Mouse (Mus musculus) gastrocnemius, postnatal 10 days (tissue): ENCODE results near the gene Lmcd1. TPM values are rescaled to one million over a fixed set of nuclear protein-coding genes. Genes with fewer than 3 reads are reported as not detected.
A peak's percentile ranks its signal among the peaks of the same experiment; 100 is the strongest.

Experiments
- DNase-seq: peaks from one replicate; pipeline ENCODE4 v3.0.0; 2021; ENCODE audit warnings: mixed read lengths
- total RNA-seq, 2 experiments: library from RNA; stranded (reverse); gene quantifications; 2 replicates each; pipeline ENCODE4 v1.2.3; 2021

Gene Lmcd1
- total RNA-seq, 2 experiments from 2014 or later: 76.1 to 89.7 TPM

DNA sequence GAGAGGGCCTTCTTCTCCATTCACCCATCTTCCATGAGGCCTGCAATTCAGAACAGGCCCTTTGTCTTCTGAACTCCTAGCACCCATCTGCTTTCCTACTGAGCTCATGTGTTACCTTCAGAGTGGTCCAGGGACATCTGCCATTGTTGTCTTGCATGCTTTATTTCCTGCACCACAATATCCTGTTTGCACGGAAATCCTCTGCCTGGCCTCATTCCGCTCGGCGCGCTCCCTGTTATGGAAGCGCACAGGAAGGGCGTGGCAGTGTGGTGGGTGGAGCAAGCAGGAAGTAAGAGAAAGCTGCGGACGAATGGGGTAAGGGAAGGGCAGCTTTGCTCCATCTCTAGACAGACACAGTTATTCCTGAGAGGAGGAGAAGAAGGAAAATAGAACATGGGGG lies 14.1 kb downstream of the Lmcd1 start:
- DNase-seq: no peak

DNA sequence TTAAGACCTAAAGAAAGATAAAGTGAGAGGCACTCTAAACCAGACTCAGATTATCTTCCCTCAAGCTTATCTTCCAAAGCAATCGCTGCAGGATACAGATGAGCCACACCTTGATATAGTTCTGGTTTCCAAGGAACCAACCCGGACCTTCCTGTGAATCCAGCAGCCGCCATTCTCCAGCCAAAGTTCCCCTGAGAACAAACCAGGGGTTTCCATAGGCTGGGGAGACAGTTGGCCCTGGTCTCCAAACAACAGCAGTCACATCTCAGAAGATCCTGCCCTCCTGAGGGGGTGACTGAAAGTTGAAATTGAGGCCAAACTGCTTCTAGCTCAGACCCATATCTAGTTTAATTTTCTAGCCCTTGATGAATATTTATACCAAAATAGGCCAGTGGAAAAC lies 14.7 kb downstream of the Lmcd1 start:
- no peak for DNase-seq

DNA sequence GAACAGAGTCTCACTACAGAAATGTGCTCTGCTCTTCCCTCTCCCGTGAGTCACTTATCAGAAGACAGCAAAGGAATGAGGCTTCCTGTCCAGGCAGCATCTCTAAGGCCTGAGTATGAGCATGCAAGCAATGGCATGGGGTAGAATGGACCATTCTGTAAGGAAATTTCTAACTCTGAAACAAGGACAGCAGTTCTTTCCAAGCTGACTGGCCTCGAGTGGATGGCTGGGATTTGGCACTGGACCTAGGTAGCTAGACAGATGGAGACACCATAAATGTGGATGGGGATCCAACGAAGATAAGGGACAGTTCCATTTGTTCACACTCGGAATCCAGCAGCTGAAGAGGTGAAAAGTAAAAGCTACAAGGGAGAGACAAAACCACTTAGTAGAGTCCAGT lies 17.6 kb downstream of the Lmcd1 start:
- DNase-seq: no peak

DNA sequence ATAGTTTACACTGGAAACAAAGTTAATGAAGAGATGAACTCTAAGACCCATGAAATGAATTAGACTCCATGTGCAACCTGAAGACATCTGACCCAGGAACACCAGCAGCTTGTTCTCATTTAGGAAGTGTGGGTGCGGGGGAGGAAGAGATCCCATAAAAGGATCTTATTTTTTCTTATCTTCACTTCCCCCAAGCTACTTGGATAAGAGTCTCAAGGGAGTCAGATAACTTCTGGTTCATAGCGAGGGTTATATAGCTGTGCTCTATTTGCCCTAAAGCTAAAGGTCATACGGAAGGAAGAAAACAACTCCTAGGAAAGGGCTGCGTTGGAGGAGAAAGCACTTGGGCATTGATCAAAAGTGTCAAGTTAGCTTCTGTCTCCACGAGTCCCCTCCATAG lies 19.8 kb downstream of the Lmcd1 start:
- DNase-seq: no peak

DNA sequence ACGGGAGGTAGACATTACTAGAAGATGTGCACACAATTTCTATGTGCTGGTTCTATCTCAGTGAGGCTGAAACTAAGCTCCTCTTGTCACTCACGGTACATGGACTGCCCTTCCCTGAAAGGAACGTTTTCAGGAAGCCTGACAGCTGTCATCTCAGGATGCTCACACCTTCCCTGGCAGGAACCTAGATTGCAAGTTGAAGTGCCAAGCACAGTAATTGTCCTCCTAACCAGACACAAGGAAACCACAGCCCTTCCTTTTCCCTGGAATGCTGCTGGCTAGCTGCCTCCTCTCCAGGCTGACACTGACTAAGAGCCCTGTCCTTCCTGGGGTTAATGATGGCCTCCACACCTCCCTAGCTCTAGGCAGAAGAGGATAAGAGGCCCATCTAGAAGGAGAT lies 21.7 kb downstream of the Lmcd1 start:
- DNase-seq: no peak

DNA sequence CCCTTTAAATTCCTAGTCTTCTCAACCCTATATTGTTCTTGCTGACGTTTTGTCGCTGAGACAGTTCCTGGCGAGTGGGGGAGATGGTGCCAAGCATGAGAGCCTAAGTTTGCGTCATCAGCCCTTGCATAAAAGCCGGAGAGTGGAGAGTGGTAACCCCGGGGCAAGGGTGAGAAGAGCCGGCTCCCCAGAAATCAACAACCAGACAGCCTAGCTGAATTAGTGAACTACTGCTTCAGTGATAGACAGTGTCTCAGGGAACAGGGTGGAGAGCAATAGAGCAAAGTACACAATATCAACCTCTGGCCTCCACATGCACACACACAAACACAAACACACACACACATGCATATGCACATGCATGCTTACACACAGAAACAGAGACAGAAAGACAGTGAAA lies 26.6 kb downstream of the Lmcd1 start:
- no peak for DNase-seq

DNA sequence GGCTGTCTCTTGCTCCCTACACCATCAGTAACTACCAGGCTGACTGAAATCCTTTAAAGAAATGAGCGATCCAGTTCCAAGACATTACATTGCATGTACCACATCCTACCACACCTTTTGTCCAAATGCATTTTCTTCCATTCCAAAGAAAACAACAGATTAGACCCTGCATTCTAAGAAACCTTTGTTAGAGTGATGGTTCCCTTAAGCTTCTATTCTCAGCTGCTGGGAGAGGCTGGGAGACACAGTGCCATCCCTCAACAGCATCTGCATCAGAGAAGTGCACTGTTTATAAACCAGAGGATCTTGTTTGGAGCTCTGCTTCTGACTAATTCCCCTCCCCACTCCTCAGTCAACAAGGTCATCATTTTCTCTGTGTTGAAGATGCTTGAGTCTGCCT lies 27.1 kb downstream of the Lmcd1 start:
- no peak for DNase-seq

DNA sequence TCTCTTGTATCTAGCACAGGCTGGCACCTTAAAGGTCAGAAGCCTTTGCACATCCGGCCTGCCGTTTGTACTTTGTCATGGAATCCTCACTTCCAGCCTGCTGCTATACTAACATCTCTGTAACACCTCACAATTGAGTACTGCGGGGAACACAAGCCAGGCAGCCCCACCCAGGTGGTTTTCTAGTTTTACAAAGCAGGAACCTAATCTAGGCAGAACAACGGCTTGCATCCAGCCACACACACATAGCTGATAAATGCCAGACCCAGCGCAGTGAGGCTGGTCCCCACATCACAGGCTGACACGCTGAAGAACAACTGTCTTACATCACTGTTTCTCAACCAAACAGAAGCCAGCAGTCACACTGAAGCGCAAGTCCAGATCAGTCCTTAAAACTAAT lies 28.7 kb downstream of the Lmcd1 start:
- DNase-seq: no peak

DNA sequence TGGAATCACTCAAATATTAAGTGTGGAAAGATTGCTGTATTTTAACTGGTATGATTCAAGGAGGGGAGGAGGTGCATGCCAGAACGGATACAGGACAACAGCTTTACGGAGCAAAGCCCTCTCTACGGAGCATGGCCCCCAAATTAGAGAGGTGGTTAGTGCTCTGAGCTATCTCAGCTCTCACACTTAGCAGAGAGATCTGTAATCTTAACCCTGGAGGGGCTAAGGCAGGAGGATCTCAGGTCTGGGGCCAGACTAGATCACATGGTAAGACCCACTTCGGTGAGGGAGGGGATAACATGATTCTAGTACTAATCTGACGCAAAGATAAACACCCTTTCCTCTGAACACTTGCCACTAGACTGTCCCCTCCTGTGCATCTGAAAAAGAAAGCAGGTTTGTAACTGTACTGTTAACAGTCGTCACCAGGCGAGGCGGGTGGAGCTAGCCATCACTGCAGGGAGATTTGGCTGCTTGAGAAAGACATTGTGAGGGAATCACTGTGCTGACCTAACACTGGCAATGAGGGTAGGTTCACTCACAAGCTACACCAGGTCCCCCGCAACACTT lies 29.3 kb downstream of the Lmcd1 start:
- DNase-seq: no peak

DNA sequence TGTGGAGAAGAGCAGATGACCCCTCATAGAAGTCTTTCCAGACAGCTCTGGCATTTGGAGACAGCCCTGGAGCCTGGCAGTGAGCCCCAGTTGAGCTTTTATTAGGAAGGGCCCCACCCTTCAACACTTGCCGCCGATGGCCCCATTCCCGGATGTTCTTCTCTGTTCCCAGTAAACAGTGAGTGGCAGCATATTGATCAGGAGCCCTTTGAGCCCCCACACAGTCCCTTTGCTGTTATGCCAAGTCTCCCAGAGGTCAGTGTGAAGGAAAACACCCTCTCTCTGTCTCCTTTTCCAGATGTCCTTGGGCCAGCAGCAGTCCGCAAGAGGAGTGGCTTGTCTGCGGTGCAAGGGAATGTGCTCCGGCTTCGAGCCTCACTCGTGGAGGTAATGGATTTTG lies 31.2 kb downstream of the Lmcd1 start:
- DNase-seq: peak; percentile 51

DNA sequence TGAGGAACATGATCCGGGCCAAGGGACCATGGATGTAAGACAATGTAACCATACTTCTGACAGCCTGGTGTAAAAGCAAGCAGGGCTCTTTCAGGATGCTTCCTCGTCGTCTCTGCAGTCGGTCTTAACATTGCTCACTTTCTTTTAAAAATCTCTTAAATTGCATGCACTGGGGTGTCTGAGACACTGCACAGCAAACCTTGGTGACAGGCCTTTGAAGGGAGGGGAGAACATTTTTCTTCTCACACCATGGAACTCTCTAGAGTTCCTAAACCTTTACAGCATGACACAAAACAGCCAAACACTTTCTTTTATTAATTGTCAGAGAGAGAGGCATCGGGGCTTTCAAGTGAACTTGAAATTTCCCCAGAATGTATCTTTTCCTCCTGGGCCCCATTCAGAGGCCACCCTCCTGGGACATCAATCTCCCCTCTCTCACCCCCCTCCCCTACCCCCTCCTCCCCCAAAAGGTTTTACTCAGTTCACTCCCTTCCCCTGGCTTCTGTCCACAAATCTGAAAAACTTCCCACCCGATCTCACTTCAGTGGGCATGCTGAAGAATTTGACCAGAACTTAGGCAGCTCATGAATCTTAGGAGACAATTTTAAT lies 35.9 kb downstream of the Lmcd1 start:
- DNase-seq: no peak

DNA sequence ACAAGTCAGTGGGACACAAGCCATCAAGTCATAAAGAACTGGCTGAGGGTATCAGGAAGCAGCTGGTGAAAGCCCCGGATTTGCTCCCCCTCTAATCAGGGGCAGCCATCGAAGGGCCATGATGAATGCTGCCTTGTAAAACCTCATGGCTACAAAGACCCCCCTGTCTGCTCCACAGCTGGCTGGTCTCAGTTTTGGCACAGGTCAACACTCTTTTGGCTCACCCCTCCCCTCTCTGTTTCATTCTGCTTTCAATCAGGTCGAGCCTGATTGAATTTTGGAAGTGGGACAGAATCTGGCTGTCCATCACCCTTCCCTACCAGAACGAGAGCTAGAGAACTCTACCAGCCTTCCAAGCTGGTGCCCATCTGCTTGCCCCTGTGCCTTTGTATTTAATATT lies 37.8 kb downstream of the Lmcd1 start:
- DNase-seq: no peak

DNA sequence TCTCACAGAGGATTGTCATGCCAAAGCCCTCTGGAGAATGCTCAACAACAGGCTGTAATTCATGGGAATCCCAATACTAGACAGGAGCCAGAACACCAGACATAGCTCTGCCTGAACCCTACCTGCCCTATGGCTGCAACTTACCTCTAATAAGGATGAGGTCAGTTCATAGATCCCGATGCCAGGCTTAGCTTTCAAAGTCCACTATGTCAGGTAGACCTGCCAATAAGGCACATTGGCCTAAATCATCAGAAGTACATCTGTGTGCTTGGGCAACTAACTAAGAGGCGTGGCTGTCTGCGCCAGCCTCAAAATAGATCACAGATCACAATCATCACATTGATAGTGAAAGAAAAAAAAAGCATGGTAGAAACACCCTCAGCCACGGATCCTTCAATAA lies 45.9 kb downstream of the Lmcd1 start:
- no peak for DNase-seq

DNA sequence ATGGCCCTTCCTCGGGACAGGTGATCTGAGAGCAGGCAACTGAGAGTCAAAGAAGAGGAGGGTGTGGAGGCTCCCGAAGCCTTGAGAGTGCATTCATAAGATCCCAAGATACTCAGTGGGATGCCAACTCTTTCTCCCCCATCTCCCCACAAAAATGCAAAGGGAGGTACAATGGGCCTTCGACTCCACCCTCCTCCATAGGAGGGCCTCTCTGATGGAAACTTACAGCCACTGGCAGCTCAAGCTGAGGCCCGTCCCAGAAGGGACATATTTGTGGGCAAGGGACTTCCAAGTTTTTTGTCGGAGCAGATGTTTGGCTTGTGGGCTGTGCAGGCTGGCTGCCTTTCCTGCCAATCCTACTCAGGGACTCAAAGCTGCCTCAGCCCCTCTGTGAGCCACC lies 47.1 kb downstream of the Lmcd1 start:
- DNase-seq: no peak

DNA sequence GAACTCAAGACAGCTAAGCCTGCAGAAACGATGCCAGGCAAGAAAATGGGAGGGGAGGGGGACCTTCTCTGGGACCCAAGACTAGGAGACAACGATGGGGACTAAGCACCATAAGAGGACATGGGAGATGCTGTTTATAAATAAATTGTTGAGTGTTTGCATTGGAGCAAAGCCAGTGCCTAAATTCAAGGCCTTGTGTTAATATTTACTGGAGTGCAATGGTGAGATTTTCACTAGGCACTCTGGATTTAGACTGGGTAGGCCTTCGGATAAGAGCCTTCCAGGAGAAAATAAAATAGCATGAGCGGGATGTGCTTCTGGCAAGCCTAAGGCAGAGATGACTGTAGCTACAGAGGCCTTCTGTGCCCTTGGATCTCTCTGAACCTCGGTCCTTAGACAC lies 49.4 kb downstream of the Lmcd1 start:
- DNase-seq: no peak

DNA sequence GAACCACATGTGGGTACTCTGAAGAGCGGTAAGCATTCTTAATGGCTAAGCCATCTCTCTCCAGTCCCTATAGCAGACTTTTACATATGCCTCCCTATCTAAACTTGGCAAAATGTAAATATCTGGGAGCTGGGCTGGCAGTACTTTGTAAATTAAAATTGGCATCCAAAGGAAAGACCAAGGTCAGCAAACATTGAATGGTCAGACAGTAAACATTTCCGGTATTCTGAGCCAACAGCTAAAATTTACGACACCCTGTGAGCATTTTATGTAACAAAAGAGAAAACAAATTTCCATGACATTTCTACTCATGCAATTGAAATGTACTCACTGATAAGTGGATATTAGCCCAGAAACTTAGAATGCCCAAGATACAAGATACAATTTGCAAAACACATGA lies 51.7 kb downstream of the Lmcd1 start:
- no peak for DNase-seq

DNA sequence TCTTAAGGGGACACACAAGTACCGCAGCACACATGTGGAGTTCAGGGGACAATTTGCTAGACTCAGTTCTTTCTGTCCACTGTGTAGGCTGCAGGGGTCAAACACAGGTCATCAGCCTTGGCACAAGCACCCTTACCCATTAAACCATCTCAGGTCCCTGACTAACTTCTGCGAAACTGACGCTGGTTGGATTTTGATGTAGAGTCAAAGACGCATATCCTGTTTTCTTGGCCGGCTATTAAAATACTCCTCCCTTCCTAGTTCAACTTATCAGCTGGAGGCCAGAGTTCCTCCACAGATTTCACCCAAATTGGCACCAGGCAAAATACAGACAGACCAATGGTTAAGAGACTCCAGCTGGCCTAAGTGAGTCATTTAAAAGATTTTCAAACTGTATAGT lies 54.2 kb downstream of the Lmcd1 start:
- DNase-seq: no peak

DNA sequence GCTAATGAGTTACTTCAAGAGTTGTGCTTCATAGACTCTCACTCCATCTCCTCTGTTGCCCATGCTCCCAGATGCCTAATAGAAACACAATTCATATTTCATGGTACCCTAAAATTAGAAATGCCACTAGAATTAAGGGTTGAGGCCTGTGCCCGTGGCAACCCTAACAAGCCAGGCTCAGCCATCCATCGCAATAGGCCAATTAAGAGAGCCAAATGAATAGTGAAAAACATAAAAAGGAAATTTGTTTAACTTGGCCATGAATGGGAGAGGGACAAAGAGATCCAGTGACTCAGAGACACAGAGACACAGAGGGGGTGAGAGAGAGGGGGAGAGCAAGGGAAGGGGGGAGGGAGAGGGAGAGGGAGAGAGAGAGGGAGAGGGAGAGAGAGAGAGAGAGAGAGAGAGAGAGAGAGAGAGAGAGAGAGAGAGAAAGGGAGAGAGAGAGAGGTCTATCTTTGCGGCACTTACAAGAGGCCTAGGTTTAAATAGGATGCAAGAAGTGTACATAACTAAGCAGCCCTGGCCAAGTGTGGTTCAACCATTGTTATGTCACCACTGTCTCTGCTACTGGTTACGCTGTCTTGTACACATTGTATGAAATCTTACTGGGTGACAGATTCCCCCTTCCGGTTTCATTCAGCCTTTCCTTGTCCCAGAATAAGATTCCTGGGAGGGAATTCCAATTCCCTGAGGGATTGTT lies 57.1 kb downstream of the Lmcd1 start:
- no peak for DNase-seq

DNA sequence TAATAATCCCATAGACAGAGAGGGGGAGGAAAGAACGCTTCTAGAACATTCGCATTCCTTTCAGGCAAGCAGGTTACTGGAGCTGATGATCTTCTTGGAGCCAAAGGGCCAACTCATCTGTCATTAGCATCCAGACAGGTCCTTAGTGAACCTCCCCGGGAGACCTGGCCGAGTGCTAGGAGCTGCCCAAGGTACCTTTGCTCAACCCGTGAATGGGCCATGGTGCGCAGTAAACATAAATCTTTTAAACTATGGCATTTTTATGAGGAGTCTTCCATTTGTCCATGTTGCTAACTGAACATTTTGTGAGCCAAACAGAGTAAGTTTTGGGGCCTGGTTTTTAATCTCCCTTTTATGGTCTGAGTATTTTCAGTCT lies 57.7 kb downstream of the Lmcd1 start:
- DNase-seq: no peak

DNA sequence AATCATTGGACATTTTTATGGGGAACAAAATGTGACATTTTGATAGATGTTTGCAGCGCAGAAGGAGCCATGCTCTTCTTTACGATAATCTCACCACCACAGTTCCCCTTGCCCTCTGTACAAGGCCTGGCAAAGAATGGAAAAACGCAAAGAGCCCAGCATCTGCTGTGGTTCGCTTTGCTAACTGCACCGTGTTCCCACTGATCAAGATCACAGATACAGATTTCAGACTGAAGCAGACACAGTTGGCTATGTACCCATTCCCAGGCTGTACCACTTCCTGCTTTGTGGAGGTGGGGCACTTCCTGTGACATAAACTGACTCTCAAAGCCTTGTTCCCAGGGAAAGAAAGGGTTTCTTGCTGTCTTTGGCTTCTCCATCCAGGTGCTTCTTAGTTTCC lies 60.4 kb downstream of the Lmcd1 start:
- DNase-seq: no peak

DNA sequence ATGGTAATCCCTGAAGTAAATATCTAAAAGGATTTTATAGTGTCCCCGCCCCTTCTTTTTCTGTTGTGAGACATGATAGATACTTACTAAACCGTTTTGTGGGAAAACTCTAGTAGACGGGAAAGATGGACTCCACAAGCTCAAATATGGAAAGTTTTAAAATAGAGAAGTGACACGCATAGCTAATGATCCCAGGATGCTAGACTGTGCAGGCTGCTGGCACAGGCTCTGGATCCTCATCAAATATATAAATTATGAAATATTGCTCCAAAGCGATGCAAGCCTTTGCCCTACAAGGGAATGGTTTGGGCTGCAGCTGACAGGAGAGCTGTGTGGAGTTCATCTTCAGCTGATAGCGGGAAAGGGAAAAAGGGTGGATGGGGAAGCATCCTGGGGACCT lies 64.1 kb downstream of the Lmcd1 start:
- no peak for DNase-seq

DNA sequence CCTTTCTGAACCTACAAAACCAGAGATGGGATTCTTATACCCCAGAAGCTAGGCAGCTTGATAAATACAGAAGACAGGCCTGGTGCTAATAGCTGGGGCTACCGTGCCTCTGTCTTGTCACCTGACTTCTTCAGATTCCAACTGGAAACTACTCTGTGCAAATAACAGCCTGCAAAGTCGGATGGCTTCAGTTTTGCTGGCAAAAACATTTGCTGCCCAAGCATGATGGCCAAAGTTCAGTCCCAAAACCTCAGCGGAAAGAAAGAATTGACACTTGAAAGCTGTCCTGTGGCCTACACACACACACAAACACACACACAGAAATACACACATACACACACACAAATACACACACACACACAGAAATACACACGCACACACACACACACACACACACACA lies 65.5 kb downstream of the Lmcd1 start:
- DNase-seq: no peak

DNA sequence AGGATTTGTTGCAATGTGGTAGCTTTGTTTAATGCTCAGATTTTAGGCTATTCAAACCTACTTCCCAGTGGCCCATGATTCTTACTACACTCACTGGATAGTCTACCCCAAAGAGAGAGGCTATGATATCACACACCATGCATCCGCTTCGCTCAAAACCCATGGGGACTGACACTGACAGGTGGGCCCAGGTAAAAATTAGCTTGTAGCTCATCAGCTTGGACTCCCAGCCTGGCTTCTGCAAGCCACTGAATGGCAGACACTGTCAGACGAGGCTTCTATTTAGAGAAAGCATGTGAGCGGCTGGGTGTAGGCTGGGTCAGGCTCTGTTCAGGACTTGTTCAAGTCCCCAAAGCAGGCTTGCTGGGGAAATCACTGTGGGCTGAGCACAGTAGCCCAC lies 76.9 kb downstream of the Lmcd1 start:
- no peak for DNase-seq

DNA sequence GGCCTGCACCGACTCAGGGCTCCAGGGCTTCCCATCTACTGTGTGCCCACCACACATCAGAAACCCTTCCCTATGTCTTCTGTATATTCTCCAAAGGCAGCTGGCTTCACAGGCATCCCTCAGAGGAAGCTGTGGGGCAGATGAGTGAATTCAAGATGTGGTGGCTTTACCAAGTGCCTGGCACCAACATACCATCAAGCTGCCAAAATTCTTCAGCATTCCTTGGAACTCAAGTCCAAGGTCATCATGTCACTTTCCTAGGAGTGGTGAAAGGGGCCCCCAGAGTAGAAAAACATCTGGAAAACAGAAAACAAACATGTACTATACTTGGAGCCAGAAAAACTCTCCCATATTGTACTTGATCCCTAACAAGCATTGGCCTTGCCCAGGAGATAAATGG lies 85.8 kb downstream of the Lmcd1 start:
- no peak for DNase-seq
